Mouse (Mus musculus) T-helper 17 cell (primary cell): ENCODE results near the gene Olfr74.
"Not testable (repeated sequence)": the region's sequence is repeated elsewhere in the genome, so short reads cannot be mapped to it uniquely, and the experiment has no call there.

Experiments
- in situ Hi-C, 2 experiments: fragments of 300-600 bp; cut with MboI, MseI; formaldehyde crosslinking; loops; 1 replicate in 1 of 2; 2 replicates in 1 of 2; pipeline ENCODE4 v1.15.1; 2025; ENCODE audit warnings: high pct_unique_total_duplicates in 2 of 2

Olfr74 gene

GRCm38 (mm10) chr2:87974563-87974962 is at the start of gene Olfr74:
Gene Olfr74, minus strand, starts transcription at chr2:87974663.
- in situ Hi-C loops = no loop called here

- in situ Hi-C loops = not testable (repeated sequence)
Measured at GRCm38 (mm10) chr2:88022474-88022873, 48.0 kb upstream of the Olfr74 start, which contains the start of gene Olfr1161. Gene Olfr1161, plus strand, starts transcription at chr2:88022774.

GRCm38 (mm10) chr2:88007515-88008318 is 33.3 kb upstream of the Olfr74 start, which contains the start of gene Olfr1160:
Gene Olfr1160, minus strand, starts transcription at chr2:88008268.
- in situ Hi-C loops = no loop called here

DNA sequence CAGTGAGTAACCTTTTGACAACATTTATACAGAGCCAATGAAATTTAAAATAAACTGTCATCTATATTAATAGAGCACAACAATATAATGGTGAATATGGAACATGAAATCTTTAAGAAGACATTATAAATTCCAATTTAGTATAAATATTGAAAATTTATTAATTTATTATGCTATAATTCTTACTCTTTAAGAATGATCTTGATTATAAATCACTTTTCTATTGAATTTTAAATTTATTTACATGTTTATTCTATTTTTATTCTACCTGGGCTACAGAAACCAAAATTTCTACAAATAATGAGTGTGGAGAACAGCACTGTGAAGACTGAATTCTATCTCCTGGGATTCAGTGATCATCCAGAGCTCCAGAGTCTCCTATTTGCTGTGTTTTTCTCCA is 15.3 kb upstream of the Olfr74 start, which contains the start of gene Olfr1158:
Olfr1158 (plus strand) TSS at position 301 of the 400 bp plus-strand sequence.
- in situ Hi-C loops = no loop called here

- in situ Hi-C loops = no loop called here
Measured at GRCm38 (mm10) chr2:87968199-87968598, 6.3 kb downstream of the Olfr74 start, which contains the start of gene Olfr1157. Gene Olfr1157, minus strand, starts transcription at chr2:87968299.

- in situ Hi-C loops = no loop called here
Measured at GRCm38 (mm10) chr2:87953000-87953399, 21.5 kb downstream of the Olfr74 start, which contains the start of gene Olfr1156. Gene Olfr1156, minus strand, starts transcription at chr2:87953100.

DNA sequence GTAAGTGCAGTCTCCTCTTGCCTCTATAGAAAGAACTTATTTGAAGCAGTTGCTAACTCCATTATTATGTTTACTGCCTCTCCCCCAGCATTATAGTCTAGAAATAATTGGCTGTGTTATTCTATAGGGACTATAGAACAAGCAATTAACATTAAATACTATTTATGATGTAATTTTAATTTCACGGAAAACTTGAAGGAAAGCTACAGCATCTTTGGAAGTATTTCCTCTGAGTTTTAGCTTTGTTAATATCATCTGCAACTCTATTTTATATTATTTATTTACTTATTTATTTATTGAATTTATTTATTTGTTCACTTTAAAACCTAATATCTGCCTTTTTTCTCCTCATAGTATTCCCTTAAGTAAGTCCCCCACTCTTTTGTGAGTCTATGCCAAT is 29.4 kb downstream of the Olfr74 start, which contains the start of gene Olfr1155:
Olfr1155 (minus strand) TSS at position 101 of the 400 bp plus-strand sequence.
- in situ Hi-C loops = no loop called here
